In genomic region chrX:12760501-12760900, GRCm38 (mm10) we compare ENCODE assay signal across 8 mouse cellular contexts. TPM values are rescaled to one million over a fixed set of nuclear protein-coding genes. Genes with fewer than 3 reads are reported as not detected.
DNase-seq lines count a peak whose midpoint lies in the region; ATAC-seq and TF ChIP-seq lines count a peak whose summit lies in the region.

No protein-coding gene starts in this region.

- H3K4me1 ChIP-seq in megakaryocyte, embryonic 14.5 days: peaks cover 14% of the 10 kb centered on the region; the same call in 1 of the 2 replicates
- no peaks in the 10 kb centered on the region for H3K4me1 ChIP-seq in intestine, postnatal 0 days (replicated peaks; ENCODE audit: control insufficient read depth, insufficient read depth, low read length)
- no peaks in the 10 kb centered on the region for H3K4me1 ChIP-seq in stomach, embryonic 14.5 days (ENCODE audit: control insufficient read depth, insufficient read depth, low read length)

- H3K9me3 ChIP-seq in megakaryocyte, embryonic 14.5 days: peaks cover 12% of the 10 kb centered on the region
- H3K9me3 ChIP-seq in intestine, postnatal 0 days (ENCODE audit: control insufficient read depth): no peaks in the 10 kb centered on the region
- no peaks in the 10 kb centered on the region for H3K9me3 ChIP-seq in stomach, embryonic 14.5 days (ENCODE audit: control insufficient read depth, low read depth, low read length)

- TF ChIP-seq CTCF in intestine, postnatal 0 days (IDR thresholded peaks at IDR 0.05; ENCODE audit: low read depth): no peak

- no peak for ATAC-seq in megakaryocyte, adult 5-6 weeks (ENCODE audit: poor library complexity, severe bottlenecking)
- ATAC-seq in intestine, postnatal 0 days: no peak
- ATAC-seq in stomach, embryonic 14.5 days (ENCODE audit: insufficient number of reproducible peaks, insufficient read depth, low FRiP score, low read depth): no peak
- no peak for ATAC-seq in cerebellum, adult (ENCODE audit: insufficient number of reproducible peaks, low FRiP score, low TSS enrichment)

- no peaks in the 10 kb centered on the region for H3K36me3 ChIP-seq in megakaryocyte, embryonic 14.5 days (replicated peaks; ENCODE audit: low read length)
- no peaks in the 10 kb centered on the region for H3K36me3 ChIP-seq in intestine, postnatal 0 days (ENCODE audit: control insufficient read depth, insufficient read depth)
- H3K36me3 ChIP-seq in stomach, embryonic 14.5 days (ENCODE audit: control insufficient read depth, insufficient read depth, low read length): no peaks in the 10 kb centered on the region

- peaks cover 12% of the 10 kb centered on the region for H3K27me3 ChIP-seq in megakaryocyte, embryonic 14.5 days (replicated peaks)
- H3K27me3 ChIP-seq in intestine, postnatal 0 days (replicated peaks; ENCODE audit: control insufficient read depth, insufficient read depth, low read length): no peaks in the 10 kb centered on the region
- no peaks in the 10 kb centered on the region for H3K27me3 ChIP-seq in stomach, embryonic 14.5 days (ENCODE audit: control insufficient read depth, insufficient read depth, low read length)

- 20% methylated on average over 8 of the region's 8 CpGs for WGBS in intestine, postnatal 0 days
- 24% methylated on average over 8 of the region's 8 CpGs for WGBS in stomach, embryonic 14.5 days

- peak overlapping the region; percentile 62 for H3K4me2 ChIP-seq in intestine, postnatal 0 days (replicated peaks; ENCODE audit: low read depth)
- peak overlapping the region; percentile 49 for H3K4me2 ChIP-seq in stomach, embryonic 14.5 days (replicated peaks; ENCODE audit: low read depth, low read length)

- H3K4me3 ChIP-seq in megakaryocyte, embryonic 14.5 days (replicated peaks): peak overlapping the region; percentile 94
- peak overlapping the region; percentile 63 for H3K4me3 ChIP-seq in intestine, postnatal 0 days (ENCODE audit: low read depth, low read length)
- peak overlapping the region; percentile 60 for H3K4me3 ChIP-seq in stomach, embryonic 14.5 days (ENCODE audit: low read depth, low read length)

- no peak overlapping the region for H3K27ac ChIP-seq in intestine, postnatal 0 days (ENCODE audit: low read depth, low read length)
- no peak overlapping the region for H3K27ac ChIP-seq in stomach, embryonic 14.5 days (ENCODE audit: low read length)

- DNase-seq in cerebellum, adult 9-10 months: peak; percentile 27
- DNase-seq in cerebellum, postnatal 14 days: no peak
- DNase-seq in thymus, postnatal 0 days (ENCODE audit: low spot score): no peak

- 0 out of 2 replicates have a peak overlapping the region, but pooled peaks have one; percentile 74 for H3K9ac ChIP-seq in intestine, postnatal 0 days (ENCODE audit: low read depth, low read length)
- peak overlapping the region; percentile 69; the same call in 1 of the 2 replicates for H3K9ac ChIP-seq in stomach, embryonic 14.5 days (replicated peaks; ENCODE audit: low read depth, low read length)

RNA-seq across cellular contexts. Expression of gene Med14, which starts 1.4 kb away (rescaled TPM):
- polyA plus RNA-seq in megakaryocyte, embryonic 14.5 days (2012; ENCODE audit: insufficient read depth, low replicate concordance): 1.3 and 4.1 TPM in 2 replicates
- total RNA-seq in megakaryocyte, adult 5-6 weeks (2015): 72.2 and 73.8 TPM in 2 replicates
- total RNA-seq in megakaryocyte, adult 5-6 weeks (2017): 23.7 and 26.1 TPM in 2 replicates
- polyA plus RNA-seq in intestine, postnatal 0 days (2015; fragmentation: Nextera tagmentation; extraction: Ambion mirVana): 5.5 and 5.7 TPM in 2 replicates
- polyA plus RNA-seq in stomach, embryonic 14.5 days (2014; fragmentation: Nextera tagmentation; extraction: Ambion mirVana): 20.7 and 22.8 TPM in 2 replicates
- polyA plus RNA-seq in thymus, postnatal 0 days (2015; fragmentation: Nextera tagmentation; extraction: Ambion mirVana): 15.3 and 15.6 TPM in 2 replicates
